Mouse (Mus musculus): ENCODE measurements around the gene Desi1. TPM values are rescaled to one million over a fixed set of nuclear protein-coding genes. Genes with fewer than 3 reads are reported as not detected.

The Desi1 gene
- polyA plus RNA-seq, 1 experiment from 2014 or later, result 26.8 TPM

- no peak overlapping the region for H3K27ac ChIP-seq (ENCODE audit: low read depth)
- ATAC-seq (ENCODE audit: insufficient read depth), result peak; percentile 79
- H3K4me1 ChIP-seq (ENCODE audit: insufficient read depth), result no peaks in the 10 kb centered on the region
- peak; percentile 81 for TF ChIP-seq CTCF (IDR thresholded peaks at IDR 0.05; ENCODE audit: low read depth)
- 93% methylated on average over 1 of the region's 1 CpGs for WGBS
- no peaks in the 10 kb centered on the region for H3K9me3 ChIP-seq (ENCODE audit: low read depth, low read length)
- H3K4me3 ChIP-seq (ENCODE audit: low read depth, low read length), result no peak overlapping the region
- H3K9ac ChIP-seq, result no peak overlapping the region
- H3K36me3 ChIP-seq (ENCODE audit: insufficient read depth), result peaks cover 68% of the 10 kb centered on the region
- H3K27me3 ChIP-seq (ENCODE audit: insufficient read depth, low read length), result no peaks in the 10 kb centered on the region
- DNase-seq, result peak; percentile 79
- H3K4me2 ChIP-seq, result no peak overlapping the region
Observed at GRCm38 (mm10) chr15:82040650-82041049, 7.0 kb upstream of the Desi1 start.

- H3K4me1 ChIP-seq (ENCODE audit: insufficient read depth), result no peaks in the 10 kb centered on the region
- peak; percentile 67 for DNase-seq
- H3K4me2 ChIP-seq, result no peak overlapping the region
- no peak overlapping the region for H3K9ac ChIP-seq
- H3K4me3 ChIP-seq (ENCODE audit: low read depth, low read length), result no peak overlapping the region
- H3K36me3 ChIP-seq (ENCODE audit: insufficient read depth), result peaks cover 79% of the 10 kb centered on the region
- ATAC-seq (ENCODE audit: insufficient read depth), result no peak
- peak; percentile 41 for TF ChIP-seq CTCF (IDR thresholded peaks at IDR 0.05; ENCODE audit: low read depth)
- H3K27ac ChIP-seq (ENCODE audit: low read depth), result no peak overlapping the region
- no peaks in the 10 kb centered on the region for H3K27me3 ChIP-seq (ENCODE audit: insufficient read depth, low read length)
- no peaks in the 10 kb centered on the region for H3K9me3 ChIP-seq (ENCODE audit: low read depth, low read length)
- 78% methylated on average over 12 of the region's 12 CpGs for WGBS
Observed at GRCm38 (mm10) chr15:82035904-82036689, 2.4 kb upstream of the Desi1 start.

GRCm38 (mm10) chr15:82032386-82032785 is 1.3 kb downstream of the Desi1 start:
- no peak overlapping the region for H3K27ac ChIP-seq (ENCODE audit: low read depth)
- DNase-seq (no peak), ATAC-seq (ENCODE audit: insufficient read depth) (no peak)
- no peak overlapping the region for H3K4me2 ChIP-seq
- no peaks in the 10 kb centered on the region for H3K27me3 ChIP-seq (ENCODE audit: insufficient read depth, low read length)
- H3K4me3 ChIP-seq (ENCODE audit: low read depth, low read length), result no peak overlapping the region
- TF ChIP-seq CTCF (IDR thresholded peaks at IDR 0.05; ENCODE audit: low read depth), result no peak
- H3K36me3 ChIP-seq (ENCODE audit: insufficient read depth), result peaks cover 80% of the 10 kb centered on the region
- no peaks in the 10 kb centered on the region for H3K9me3 ChIP-seq (ENCODE audit: low read depth, low read length)
- no peak overlapping the region for H3K9ac ChIP-seq
- WGBS, result 84% methylated on average over 7 of the region's 7 CpGs
- H3K4me1 ChIP-seq (ENCODE audit: insufficient read depth), result no peaks in the 10 kb centered on the region

- 78% methylated on average over 7 of the region's 7 CpGs for WGBS
- H3K4me1 ChIP-seq (ENCODE audit: insufficient read depth), result no peaks in the 10 kb centered on the region
- H3K36me3 ChIP-seq (ENCODE audit: insufficient read depth), result peaks cover 93% of the 10 kb centered on the region
Observed at GRCm38 (mm10) chr15:82027726-82028125, 5.9 kb downstream of the Desi1 start.

GRCm38 (mm10) chr15:82027276-82027675 is 6.4 kb downstream of the Desi1 start:
- Histone ChIP-seq H3K27me3 (ENCODE audit: insufficient read depth, low read length) (no peaks in the 10 kb centered on the region), H3K4me3 (ENCODE audit: low read depth, low read length) (no peak overlapping the region), H3K4me1 (ENCODE audit: insufficient read depth) (no peaks in the 10 kb centered on the region), H3K27ac (ENCODE audit: low read depth) (no peak overlapping the region), H3K9me3 (ENCODE audit: low read depth, low read length) (no peaks in the 10 kb centered on the region), H3K9ac (no peak overlapping the region), H3K4me2 (no peak overlapping the region), H3K36me3 (ENCODE audit: insufficient read depth) (peaks cover 95% of the 10 kb centered on the region)
- DNase-seq, result no peak
- ATAC-seq (ENCODE audit: insufficient read depth), result no peak
- 83% methylated on average over 7 of the region's 7 CpGs for WGBS
- no peak for TF ChIP-seq CTCF (IDR thresholded peaks at IDR 0.05; ENCODE audit: low read depth)

More at GRCm38 (mm10) chr15:82027726-82028125, 5.9 kb downstream of the Desi1 start:
- Histone ChIP-seq H3K9ac (no peak overlapping the region), H3K4me2 (no peak overlapping the region), H3K9me3 (ENCODE audit: low read depth, low read length) (no peaks in the 10 kb centered on the region), H3K27me3 (ENCODE audit: insufficient read depth, low read length) (no peaks in the 10 kb centered on the region), H3K27ac (ENCODE audit: low read depth) (no peak overlapping the region), H3K4me3 (ENCODE audit: low read depth, low read length) (no peak overlapping the region)
- TF ChIP-seq CTCF (IDR thresholded peaks at IDR 0.05; ENCODE audit: low read depth), result no peak
- no peak for ATAC-seq (ENCODE audit: insufficient read depth)
- no peak for DNase-seq

GRCm38 (mm10) chr15:82023965-82024635 is 9.6 kb downstream of the Desi1 start:
- Histone ChIP-seq H3K36me3 (ENCODE audit: insufficient read depth) (peaks cover 85% of the 10 kb centered on the region), H3K4me2 (no peak overlapping the region), H3K9me3 (ENCODE audit: low read depth, low read length) (no peaks in the 10 kb centered on the region), H3K27me3 (ENCODE audit: insufficient read depth, low read length) (no peaks in the 10 kb centered on the region), H3K9ac (no peak overlapping the region), H3K27ac (ENCODE audit: low read depth) (no peak overlapping the region), H3K4me1 (ENCODE audit: insufficient read depth) (no peaks in the 10 kb centered on the region), H3K4me3 (ENCODE audit: low read depth, low read length) (no peak overlapping the region)
- DNase-seq (no peak), ATAC-seq (ENCODE audit: insufficient read depth) (no peak)
- TF ChIP-seq CTCF (IDR thresholded peaks at IDR 0.05; ENCODE audit: low read depth), result no peak
- WGBS, result 77% methylated on average over 6 of the region's 6 CpGs

- no peak for ATAC-seq (ENCODE audit: insufficient read depth)
- Histone ChIP-seq H3K9me3 (ENCODE audit: low read depth, low read length) (no peaks in the 10 kb centered on the region), H3K4me3 (ENCODE audit: low read depth, low read length) (no peak overlapping the region), H3K9ac (no peak overlapping the region), H3K4me2 (no peak overlapping the region), H3K4me1 (ENCODE audit: insufficient read depth) (0 out of 2 replicates have a peak, but pooled peaks cover 1% of the 10 kb centered on the region), H3K36me3 (ENCODE audit: insufficient read depth) (peaks cover 77% of the 10 kb centered on the region), H3K27me3 (ENCODE audit: insufficient read depth, low read length) (no peaks in the 10 kb centered on the region), H3K27ac (ENCODE audit: low read depth) (no peak overlapping the region)
- DNase-seq, result no peak
- no peak for TF ChIP-seq CTCF (IDR thresholded peaks at IDR 0.05; ENCODE audit: low read depth)
- WGBS, result 82% methylated on average over 13 of the region's 13 CpGs
Observed at GRCm38 (mm10) chr15:82022535-82023088, 11.1 kb downstream of the Desi1 start.

Measured in lung, embryonic 14.5 days (tissue).